Mouse (Mus musculus) thymus, postnatal 14 days (tissue): ENCODE results near the gene Cnot9.
"Not testable (repeated sequence)": the region's sequence is repeated elsewhere in the genome, so short reads cannot be mapped to it uniquely, and the experiment has no call there.

Experiments used
- DNase-seq: peaks from one replicate; pipeline ENCODE4 v3.0.0; 2021

Cnot9 gene

DNA sequence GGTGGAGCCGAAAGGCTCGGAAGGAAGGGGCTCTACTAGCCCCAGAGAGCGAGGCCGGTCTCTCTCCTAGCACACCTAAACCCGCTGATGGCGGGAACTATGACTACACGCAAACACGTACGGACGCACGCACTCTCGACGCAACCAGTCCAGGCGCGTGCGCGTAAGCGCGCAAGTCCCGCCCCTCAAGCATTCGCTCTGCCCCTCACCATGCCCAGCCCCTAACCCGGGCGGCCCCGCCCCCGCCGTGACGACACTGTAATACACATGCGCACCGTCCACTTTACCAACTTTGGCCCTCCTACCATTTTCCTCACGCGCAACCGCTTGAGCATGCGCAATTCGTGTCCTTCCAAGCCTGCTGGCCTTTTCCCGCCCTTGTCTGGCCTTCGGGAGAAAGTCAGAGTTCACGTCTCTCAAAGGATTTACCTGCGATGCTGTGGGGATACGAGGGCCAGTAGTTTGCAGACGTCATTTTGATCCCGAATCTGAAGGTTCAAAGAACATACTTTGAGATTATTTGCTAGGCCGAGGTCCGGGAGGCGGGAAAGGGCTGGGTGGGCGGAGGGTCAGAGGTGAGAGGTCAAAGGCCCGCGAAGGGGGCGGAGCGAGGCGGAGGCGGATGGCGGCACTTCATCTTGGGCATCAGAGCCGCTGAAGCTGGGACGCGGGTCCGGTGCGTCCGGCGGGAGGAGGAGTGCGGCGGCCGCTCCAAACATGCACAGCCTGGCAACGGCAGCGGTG lies at the start of gene Cnot9:
TSS of gene Cnot9 (plus strand) at position 338 of the 744 bp plus-strand sequence.
- DNase-seq, result peak; percentile 100

- DNase-seq, result peak; percentile 38
These were observed 45.6 kb upstream of the Cnot9 start for GRCm38 (mm10) chr1:74460273-74460672.

DNA sequence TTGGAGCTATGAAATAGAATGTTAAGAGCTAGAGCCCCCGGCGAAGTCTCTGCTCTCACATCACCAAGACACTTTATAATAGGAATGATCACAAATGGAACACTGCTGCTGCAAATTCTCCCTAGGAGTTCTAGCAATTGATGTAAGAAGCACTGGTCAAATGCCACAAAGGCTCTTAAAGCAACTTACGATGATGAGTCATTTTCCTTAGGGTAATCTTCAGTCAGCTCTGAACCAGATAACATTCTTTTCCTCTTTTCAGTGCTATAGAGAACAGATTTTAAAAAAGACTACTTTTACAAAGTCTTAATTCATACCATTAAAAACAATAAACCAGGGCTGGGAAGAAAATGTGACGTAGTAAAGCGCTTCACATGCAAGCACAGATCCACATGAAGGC lies 20.1 kb upstream of the Cnot9 start:
- no peak for DNase-seq

GRCm38 (mm10) chr1:74501106-74501505 lies 4.8 kb upstream of the Cnot9 start:
- no peak for DNase-seq

DNA sequence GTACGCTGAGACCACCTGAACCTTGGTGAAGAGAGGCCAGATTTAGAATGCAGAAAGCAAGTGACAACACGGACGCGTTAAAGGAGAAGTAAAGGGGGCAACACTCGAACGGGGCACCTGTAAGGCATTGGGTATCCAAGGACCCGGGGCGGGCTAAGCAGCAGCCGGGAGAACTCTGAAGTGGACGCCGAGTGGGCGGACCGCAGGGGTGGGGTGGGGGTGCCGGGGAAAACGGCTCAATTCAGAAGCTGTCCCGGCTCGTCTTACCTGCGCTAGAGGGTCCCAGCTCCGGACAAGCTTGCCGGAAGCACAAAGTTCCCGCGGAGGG lies 501 bp upstream of the Cnot9 start:
- DNase-seq, result no peak

DNA sequence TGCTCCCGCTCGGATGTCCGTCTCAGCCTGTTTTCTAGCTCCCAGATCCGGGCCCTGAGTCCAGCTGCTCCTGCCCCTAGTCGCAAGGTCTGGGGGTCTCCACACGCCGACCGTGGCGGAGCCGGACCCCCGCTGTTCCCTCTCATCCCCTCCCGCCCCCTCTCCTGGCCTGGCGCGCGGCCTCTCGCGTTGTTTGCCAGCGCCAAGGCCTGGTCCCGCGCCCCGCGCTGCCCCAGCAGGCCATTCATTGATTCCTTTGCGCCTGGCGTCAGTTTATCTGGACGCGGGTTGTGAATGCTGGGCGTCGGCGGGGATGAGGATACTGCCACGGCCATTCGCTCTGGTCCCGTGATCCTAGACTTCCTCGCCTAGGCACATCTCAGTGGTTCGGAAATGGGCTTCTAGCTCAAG lies 618 bp downstream of the Cnot9 start:
- DNase-seq, result no peak

DNA sequence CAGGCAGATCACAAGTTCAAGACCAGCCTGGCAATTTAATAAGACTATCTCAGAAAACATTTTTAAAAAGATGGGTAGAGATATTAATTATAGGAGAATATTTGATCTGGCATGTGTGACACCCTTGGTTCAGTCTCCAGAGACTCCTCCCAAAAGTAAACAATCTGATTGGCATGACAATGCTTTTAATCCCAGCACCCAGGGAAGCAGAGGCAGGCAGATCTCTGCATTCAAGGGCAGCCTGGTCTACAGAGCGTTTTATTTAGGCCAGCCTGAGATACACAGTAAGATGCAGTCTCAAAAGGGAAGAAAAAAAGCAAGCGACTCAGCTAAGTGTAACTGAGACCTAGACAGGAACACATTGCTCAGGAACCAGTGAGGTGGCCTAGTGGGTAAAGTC lies 1.9 kb downstream of the Cnot9 start:
- DNase-seq, result no peak

DNA sequence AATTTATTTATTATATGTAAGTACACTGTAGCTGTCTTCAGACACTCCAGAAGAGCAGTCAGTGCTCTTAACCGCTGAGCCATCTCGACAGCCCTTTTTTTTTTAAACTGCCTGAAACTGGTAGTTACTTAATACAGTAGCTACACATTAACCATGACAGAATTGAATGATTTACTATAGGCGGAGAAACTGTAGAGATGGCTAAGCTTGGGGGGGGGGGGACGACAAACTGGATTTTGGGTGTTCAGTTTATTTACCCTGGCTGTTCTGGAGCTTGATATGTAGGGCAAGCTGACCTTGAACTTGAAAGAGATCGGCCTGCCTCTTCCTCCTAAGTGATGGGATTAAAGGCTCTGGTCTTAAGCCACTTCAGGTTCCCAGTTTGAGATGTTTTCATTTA lies 5.4 kb downstream of the Cnot9 start:
- DNase-seq, result no peak

GRCm38 (mm10) chr1:74512999-74513398 lies 7.1 kb downstream of the Cnot9 start:
- DNase-seq, result not testable (repeated sequence)

DNA sequence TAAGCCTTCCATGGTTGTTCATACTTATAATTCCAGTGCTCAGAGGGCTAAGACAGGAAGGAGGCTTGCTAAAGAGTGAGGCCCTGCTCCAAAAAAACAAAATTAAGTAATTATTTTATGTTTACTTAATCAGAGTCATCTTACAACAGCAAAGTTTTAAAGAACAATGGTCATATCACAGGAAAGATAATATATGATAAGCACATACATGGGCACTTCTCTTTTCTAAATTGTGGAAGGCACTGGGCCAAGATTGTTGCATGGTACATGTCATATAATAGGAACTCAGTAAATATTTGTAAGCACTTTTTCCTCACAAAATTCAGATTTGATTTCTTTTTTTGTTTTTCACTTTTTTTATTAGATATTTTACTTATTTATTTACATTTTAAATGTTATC lies 14.0 kb downstream of the Cnot9 start:
- no peak for DNase-seq

GRCm38 (mm10) chr1:74524746-74525145 lies 18.9 kb downstream of the Cnot9 start:
- DNase-seq, result no peak

- DNase-seq, result no peak
These were observed 22.7 kb downstream of the Cnot9 start for GRCm38 (mm10) chr1:74528589-74528988.

DNA sequence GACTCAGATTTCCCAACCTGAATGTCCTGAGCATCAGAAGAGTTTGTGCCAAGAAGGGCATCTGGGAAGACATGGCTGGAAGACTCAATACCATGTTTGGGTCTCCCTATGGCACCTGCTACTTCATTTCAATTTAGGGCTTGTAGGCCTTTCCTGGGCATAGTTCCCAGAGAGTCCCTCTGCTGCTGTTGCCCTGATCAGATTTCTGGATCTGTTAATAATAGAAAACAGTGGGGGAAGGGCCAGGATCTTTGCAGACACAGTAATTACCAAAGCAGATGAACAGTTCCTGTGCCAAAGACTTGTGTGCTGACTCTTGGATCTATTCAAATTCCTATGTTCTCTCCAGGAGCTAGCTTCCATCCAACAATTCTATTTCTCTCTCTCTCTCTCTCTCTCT lies 32.8 kb downstream of the Cnot9 start:
- DNase-seq, result no peak

DNA sequence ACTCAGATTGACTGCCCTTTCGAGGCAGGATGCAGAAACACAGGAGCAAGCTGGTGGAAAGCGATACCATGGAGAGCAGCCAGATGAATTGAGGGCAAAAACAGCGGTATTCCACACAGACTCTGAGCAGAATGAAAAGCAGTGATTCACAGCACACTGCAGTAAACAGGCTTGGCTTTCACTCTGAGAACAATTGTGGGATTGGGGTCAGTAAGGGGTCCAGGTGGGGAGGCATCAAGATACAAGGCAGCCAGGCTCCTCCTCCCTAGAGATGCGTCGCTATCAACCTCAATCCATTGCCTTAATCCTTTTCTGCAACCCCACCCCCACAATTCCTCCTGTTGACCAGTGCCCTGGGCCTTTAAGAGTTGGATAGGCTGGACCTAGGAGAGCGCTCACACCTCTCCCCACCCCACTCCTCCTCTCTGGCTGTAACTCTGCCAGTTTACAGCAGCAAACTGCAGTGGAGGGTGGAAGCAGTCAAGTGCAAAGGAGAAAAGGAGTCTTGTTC lies 36.6 kb downstream of the Cnot9 start, which contains the start of gene Plcd4:
TSS of gene Plcd4 (plus strand) at position 438 of the 511 bp plus-strand sequence.
- no peak for DNase-seq

GRCm38 (mm10) chr1:74544184-74544583 lies 38.3 kb downstream of the Cnot9 start, which contains the start of gene Usp37:
TSS of gene Usp37 (minus strand) at chr1:74544284.
- no peak for DNase-seq

DNA sequence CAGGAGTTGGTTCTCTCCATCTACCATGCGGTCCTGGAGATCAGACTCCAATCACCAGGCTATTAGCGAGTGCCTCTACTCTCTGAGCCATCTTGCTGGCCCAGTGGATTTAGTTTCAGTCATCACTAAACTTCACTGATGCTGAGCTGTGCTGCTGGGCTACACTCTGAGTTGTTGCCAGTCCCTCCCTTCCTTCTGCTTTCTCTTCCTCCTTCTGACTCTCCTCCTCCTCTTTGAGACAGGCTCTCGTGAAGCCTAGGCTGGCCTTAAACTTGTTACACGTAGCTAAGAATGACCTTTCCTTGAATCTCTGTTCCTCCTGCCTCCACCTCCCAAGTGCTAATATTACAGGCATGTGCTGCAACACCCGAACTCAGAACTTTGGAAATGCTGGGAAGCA lies 53.2 kb downstream of the Cnot9 start:
- DNase-seq, result no peak

DNA sequence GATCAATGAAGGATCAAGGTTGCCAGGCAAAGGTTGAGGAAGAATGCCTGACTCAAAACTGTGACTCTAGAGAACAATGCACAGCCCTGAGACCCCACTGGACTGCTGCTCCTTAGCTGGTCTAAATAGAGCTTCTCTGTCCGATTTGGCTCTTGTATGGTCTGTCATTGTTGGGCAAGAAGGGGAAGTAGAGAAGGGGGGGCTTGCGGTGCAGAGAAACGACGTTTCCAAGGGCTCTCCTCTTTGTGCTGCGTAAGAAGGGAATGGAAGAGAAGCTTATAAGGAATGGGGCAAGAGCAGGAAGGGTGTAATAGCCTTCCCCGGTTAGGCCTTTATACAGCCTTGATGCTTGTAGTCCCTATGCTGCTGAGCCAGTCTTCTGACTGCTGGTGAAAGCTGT lies 60.0 kb downstream of the Cnot9 start:
- no peak for DNase-seq

DNA sequence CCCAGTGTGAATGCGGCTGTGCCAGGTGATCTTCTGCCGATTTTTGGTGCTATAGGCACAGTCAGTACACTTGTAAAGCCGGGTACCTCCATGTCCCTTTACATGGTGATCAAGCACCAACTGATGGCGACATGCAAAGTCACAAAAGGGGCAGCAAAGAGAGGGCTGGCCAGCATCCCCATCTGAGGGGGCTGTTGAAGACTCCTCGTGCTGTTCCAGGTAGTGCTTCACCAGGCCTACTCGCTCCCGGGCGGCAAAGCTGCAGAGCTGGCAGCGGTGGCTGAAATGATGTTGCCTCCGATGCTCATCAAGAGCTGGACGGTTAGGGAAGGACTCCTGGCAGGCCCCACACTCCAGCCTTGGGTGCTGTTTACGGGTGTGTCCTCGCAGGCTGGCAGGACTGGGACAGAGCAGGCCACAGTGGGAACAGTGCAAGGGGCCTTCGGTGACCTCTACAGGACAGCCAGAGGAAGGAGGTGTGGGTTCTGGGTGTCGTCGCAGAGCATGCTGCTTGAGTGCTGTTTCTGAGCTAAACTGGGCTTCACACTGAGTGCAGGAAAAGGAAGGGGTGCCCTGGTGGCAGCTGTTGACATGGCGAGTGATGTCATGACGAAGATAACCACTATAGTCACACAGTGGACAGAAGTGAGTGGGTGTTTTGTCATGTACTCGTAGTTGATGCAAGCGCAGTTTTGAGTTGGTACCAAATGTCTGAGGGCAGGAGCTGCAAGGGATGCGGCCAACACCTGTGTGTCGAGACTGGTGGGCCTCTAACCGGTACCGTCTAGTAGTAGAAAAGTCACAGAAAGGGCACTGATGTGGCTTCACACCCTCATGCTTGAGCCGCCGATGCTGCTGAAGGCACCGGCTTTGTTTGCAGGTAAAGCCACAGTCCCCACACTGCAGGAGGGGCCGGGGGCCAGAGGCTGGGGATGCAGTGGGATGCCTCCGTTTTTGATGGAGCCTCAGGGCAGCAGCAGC lies 64.2 kb downstream of the Cnot9 start:
- DNase-seq, result no peak
